Comparison of ENCODE assay signal across 31 mouse cellular contexts in genomic region chr16:4848090-4848489, GRCm38 (mm10). TPM values are rescaled to one million over a fixed set of nuclear protein-coding genes. Genes with fewer than 3 reads are reported as not detected.
"Had no signal": no experiment of that assay in that cellular context is flagged by ENCODE, and none has a peak within 500 bp of the region (broad histone marks: within the 10 kb centered on the region; RNA-seq: fewer than 3 reads in every experiment).

No protein-coding gene starts in this region.

- H3K27me3 ChIP-seq: embryonic facial prominence, embryonic 12.5 days; embryonic facial prominence, embryonic 13.5 days; embryonic facial prominence, embryonic 15.5 days; forebrain, embryonic 12.5 days; forebrain, embryonic 13.5 days; forebrain, embryonic 15.5 days had no signal

- H3K4me3 ChIP-seq: embryonic facial prominence, embryonic 10.5 days; embryonic facial prominence, embryonic 12.5 days; embryonic facial prominence, embryonic 13.5 days; embryonic facial prominence, embryonic 15.5 days; erythroblast, embryonic 14.5 days; forebrain, embryonic 10.5 days; forebrain, embryonic 12.5 days; forebrain, embryonic 13.5 days; forebrain, embryonic 15.5 days; heart, adult 2 months; heart, embryonic 10.5 days had no signal

- H3K4me2 ChIP-seq: embryonic facial prominence, embryonic 12.5 days; embryonic facial prominence, embryonic 13.5 days; embryonic facial prominence, embryonic 15.5 days; forebrain, embryonic 12.5 days; forebrain, embryonic 13.5 days; forebrain, embryonic 15.5 days; heart, embryonic 11.5 days had no signal

- H3K36me3 ChIP-seq: embryonic facial prominence, embryonic 10.5 days; embryonic facial prominence, embryonic 12.5 days; embryonic facial prominence, embryonic 13.5 days; embryonic facial prominence, embryonic 15.5 days; forebrain, embryonic 10.5 days; forebrain, embryonic 12.5 days; forebrain, embryonic 15.5 days; heart, embryonic 10.5 days had no signal

- DNase-seq: cerebellum, postnatal 10 days; cerebellum, postnatal 14 days; cerebellum, postnatal 25 days; cerebellum, postnatal 36 days; embryo, embryonic 11 days; forebrain, postnatal 0 days; gastrocnemius, postnatal 10 days; gastrocnemius, postnatal 14 days; gastrocnemius, postnatal 25 days; gastrocnemius, postnatal 36 days; heart, adult 11 months; heart, adult 18-20 months; heart, adult 2 months had no signal

- H3K27ac ChIP-seq: embryonic facial prominence, embryonic 10.5 days; embryonic facial prominence, embryonic 12.5 days; embryonic facial prominence, embryonic 13.5 days; embryonic facial prominence, embryonic 15.5 days; forebrain, embryonic 10.5 days; forebrain, embryonic 12.5 days; forebrain, embryonic 13.5 days; forebrain, embryonic 15.5 days; heart, adult 2 months; heart, embryonic 10.5 days had no signal

RNA-seq across cellular contexts. Expression of gene 4930562C15Rik, which starts 12.9 kb away (rescaled TPM):
- total RNA-seq: common myeloid progenitor, adult 5-6 weeks; forebrain, postnatal 0 days; gastrocnemius, adult 18-20 months; gastrocnemius, adult 8-10 months; gastrocnemius, postnatal 10 days; gastrocnemius, postnatal 14 days; gastrocnemius, postnatal 25 days; gastrocnemius, postnatal 36 days; gastrocnemius, postnatal 4 days; granulocyte monocyte progenitor cell, adult 5-6 weeks; heart, adult 2 months; heart, adult 8-10 months had no signal
- polyA plus RNA-seq: cortical plate, adult 2 months; erythroblast, embryonic 14.5 days had no signal
